ENCODE assay signal across 23 mouse cellular contexts in the genomic region with DNA sequence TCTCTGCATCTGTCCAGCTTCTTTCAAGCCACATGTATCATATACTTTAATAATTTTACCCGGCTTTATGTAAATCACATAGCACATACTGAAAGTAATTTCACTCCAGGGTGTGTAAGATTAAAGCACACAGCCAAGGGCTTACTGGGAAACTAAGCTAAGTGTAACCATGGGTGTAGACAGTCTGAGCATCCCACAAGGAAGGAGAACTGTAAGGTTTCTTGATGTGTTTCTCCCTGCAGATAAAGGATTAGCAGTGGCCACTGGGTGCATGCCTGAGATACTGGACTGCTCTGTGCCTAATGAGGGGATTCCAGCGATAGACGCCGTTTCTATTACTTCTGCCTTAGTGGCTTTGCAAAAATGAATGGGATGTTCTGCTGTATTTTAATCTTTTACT.
"Had no signal": no experiment of that assay in that cellular context is flagged by ENCODE, and none has a peak within 500 bp of the region (broad histone marks: within the 10 kb centered on the region; RNA-seq: fewer than 3 reads in every experiment).

No protein-coding gene starts in this region.

- H3K36me3 ChIP-seq: heart, embryonic 13.5 days; heart, embryonic 15.5 days; hindbrain, embryonic 13.5 days; hindbrain, embryonic 15.5 days; limb, embryonic 10.5 days; limb, embryonic 12.5 days had no signal

- H3K4me1 ChIP-seq: heart, embryonic 13.5 days; heart, embryonic 15.5 days; hindbrain, embryonic 15.5 days; limb, embryonic 10.5 days; limb, embryonic 12.5 days had no signal

- H3K9me3 ChIP-seq: heart, embryonic 13.5 days; heart, embryonic 15.5 days; hindbrain, embryonic 13.5 days; hindbrain, embryonic 15.5 days; limb, embryonic 10.5 days; limb, embryonic 12.5 days had no signal

- DNase-seq: forebrain, postnatal 0 days; gastrocnemius, postnatal 14 days; gastrocnemius, postnatal 36 days; heart, adult 18-20 months; heart, postnatal 14 days; heart, postnatal 36 days; kidney, adult 11 months; kidney, adult 2 months; kidney, postnatal 10 days; kidney, postnatal 25 days; kidney, postnatal 4 days; liver had no signal

- H3K9ac ChIP-seq: forebrain, postnatal 0 days; heart, embryonic 13.5 days; heart, embryonic 15.5 days; hindbrain, embryonic 13.5 days; hindbrain, embryonic 15.5 days; limb, embryonic 12.5 days had no signal

- H3K4me3 ChIP-seq: heart, embryonic 13.5 days; heart, embryonic 15.5 days; hindbrain, embryonic 13.5 days; hindbrain, embryonic 15.5 days; layer of hippocampus, adult 2 months; left cerebral cortex, adult 2 months; limb, embryonic 10.5 days; limb, embryonic 12.5 days had no signal

- H3K4me2 ChIP-seq: heart, embryonic 11.5 days; heart, embryonic 13.5 days; heart, embryonic 15.5 days; hindbrain, embryonic 13.5 days; hindbrain, embryonic 15.5 days; limb, embryonic 12.5 days had no signal

- ATAC-seq: forebrain, postnatal 0 days; hindbrain, postnatal 0 days; intestine, embryonic 16.5 days had no signal

- H3K27ac ChIP-seq: heart, embryonic 13.5 days; heart, embryonic 15.5 days; hindbrain, embryonic 13.5 days; hindbrain, embryonic 15.5 days; hindbrain, postnatal 0 days; layer of hippocampus, adult 2 months; left cerebral cortex, adult 2 months; limb, embryonic 10.5 days; limb, embryonic 12.5 days had no signal

- H3K27me3 ChIP-seq: heart, embryonic 13.5 days; heart, embryonic 15.5 days; hindbrain, embryonic 13.5 days; hindbrain, embryonic 15.5 days; limb, embryonic 12.5 days had no signal
